27 mouse cellular contexts compared by ENCODE assay signal in genomic region chr11:29826001-29826400, GRCm38 (mm10). TPM values are rescaled to one million over a fixed set of nuclear protein-coding genes. Genes with fewer than 3 reads are reported as not detected.
DNase-seq lines count a peak whose midpoint lies in the region; ATAC-seq and TF ChIP-seq lines count a peak whose summit lies in the region.
"Had no signal": no experiment of that assay in that cellular context is flagged by ENCODE, and none has a peak within 500 bp of the region (broad histone marks: within the 10 kb centered on the region; RNA-seq: fewer than 3 reads in every experiment).

No protein-coding gene starts in this region.

- intact Hi-C loops in heart, postnatal 10 days (cut with DNase I) = no loop called here

- TF ChIP-seq EP300 in lung, postnatal 0 days (IDR thresholded peaks at IDR 0.05) = no peak

- no peaks in the 10 kb centered on the region for H3K36me3 ChIP-seq in heart, embryonic 10.5 days
- no peaks in the 10 kb centered on the region for H3K36me3 ChIP-seq in lung, postnatal 0 days (ENCODE audit: insufficient read depth, low read length)
- H3K36me3 ChIP-seq: G1E; limb, embryonic 13.5 days; midbrain, embryonic 12.5 days; neural tube, embryonic 12.5 days had no signal

- ATAC-seq in lung, postnatal 0 days = no peak
- ATAC-seq: Patski had no signal

- no peaks in the 10 kb centered on the region for H3K9me3 ChIP-seq in heart, embryonic 10.5 days
- H3K9me3 ChIP-seq in lung, postnatal 0 days (ENCODE audit: low read length) = no peaks in the 10 kb centered on the region
- H3K9me3 ChIP-seq: forebrain, embryonic 13.5 days; G1E; limb, embryonic 13.5 days; midbrain, embryonic 12.5 days; neural tube, embryonic 12.5 days had no signal

- H3K27ac ChIP-seq in heart, embryonic 10.5 days = peak overlapping the region; percentile 60; the same call in 1 of the 2 replicates
- peak overlapping the region; percentile 36; the same call in 1 of the 2 replicates for H3K27ac ChIP-seq in layer of hippocampus, adult 2 months
- no peak overlapping the region for H3K27ac ChIP-seq in lung, postnatal 0 days (ENCODE audit: low read length)
- H3K27ac ChIP-seq: forebrain, embryonic 13.5 days; limb, embryonic 13.5 days; midbrain, embryonic 12.5 days; neural tube, embryonic 12.5 days; stomach, postnatal 0 days had no signal

- H3K27me3 ChIP-seq in heart, embryonic 10.5 days (ENCODE audit: insufficient read depth, poor library complexity, severe bottlenecking) = peaks cover 35% of the 10 kb centered on the region
- H3K27me3 ChIP-seq in lung, postnatal 0 days (replicated peaks; ENCODE audit: insufficient read depth, low read length) = no peaks in the 10 kb centered on the region
- H3K27me3 ChIP-seq: Patski had no signal

- H3K4me2 ChIP-seq in lung, postnatal 0 days (replicated peaks; ENCODE audit: low read depth, low read length) = no peak overlapping the region
- H3K4me2 ChIP-seq: forebrain, embryonic 13.5 days; midbrain, embryonic 12.5 days had no signal

- no peak overlapping the region for H3K4me3 ChIP-seq in heart, embryonic 10.5 days
- no peak overlapping the region for H3K4me3 ChIP-seq in layer of hippocampus, adult 2 months
- H3K4me3 ChIP-seq in lung, postnatal 0 days (ENCODE audit: low read depth, low read length) = no peak overlapping the region
- H3K4me3 ChIP-seq: forebrain, embryonic 13.5 days; midbrain, embryonic 12.5 days; myocyte; neural tube, embryonic 12.5 days had no signal

- H3K9ac ChIP-seq in lung, postnatal 0 days (replicated peaks; ENCODE audit: low read depth) = no peak overlapping the region
- H3K9ac ChIP-seq: forebrain, embryonic 13.5 days; limb, embryonic 13.5 days; midbrain, embryonic 12.5 days; neural tube, embryonic 12.5 days had no signal

- no peak for TF ChIP-seq CTCF in layer of hippocampus, adult 2 months (conservative IDR thresholded peaks at IDR 0.05)
- TF ChIP-seq CTCF in lung, postnatal 0 days (IDR thresholded peaks at IDR 0.05) = no peak

- WGBS in heart, embryonic 10.5 days = 90% methylated on average over 1 of the region's 1 CpGs
- 60% methylated on average over 1 of the region's 1 CpGs for WGBS in lung, postnatal 0 days
- WGBS in large intestine, adult 2 months = 45% methylated on average over 1 of the region's 1 CpGs

- DNase-seq in heart, embryonic 10.5 days (ENCODE audit: low spot score) = no peak
- DNase-seq in heart, postnatal 10 days = no peak
- DNase-seq in layer of hippocampus, adult 2 months (ENCODE audit: low spot score in 2 of 2) = no peak
- no peak for DNase-seq in layer of hippocampus, adult 9-11 months
- peak; percentile 42 for DNase-seq in lung, postnatal 36 days
- DNase-seq in lung, postnatal 0 days (ENCODE audit: low spot score) = no peak
- peak; percentile 32 for DNase-seq in large intestine, adult 2 months (ENCODE audit: low read depth, low spot score)
- DNase-seq: adrenal gland, postnatal 14 days; cerebellum, adult 11 months; cerebellum, adult 9-10 months; cerebellum, postnatal 36 days; gastrocnemius, postnatal 10 days; kidney, adult 11 months; kidney, postnatal 14 days; right cerebral cortex, adult 18-20 months; right cerebral cortex, postnatal 4 days; thymus, postnatal 4 days had no signal

- H3K4me1 ChIP-seq in heart, embryonic 10.5 days = peaks cover 24% of the 10 kb centered on the region
- no peaks in the 10 kb centered on the region for H3K4me1 ChIP-seq in lung, postnatal 0 days (ENCODE audit: insufficient read depth, low read depth, low read length)
- H3K4me1 ChIP-seq: forebrain, embryonic 13.5 days; midbrain, embryonic 12.5 days; neural tube, embryonic 12.5 days had no signal

RNA-seq across cellular contexts. Expression of gene 4931440F15Rik, which starts 0.5 kb away (rescaled TPM):
- polyA plus RNA-seq in heart, embryonic 10.5 days (2016; fragmentation: Nextera tagmentation; extraction: Ambion mirVana) = 0.39 and 0.45 TPM in 2 replicates
- total RNA-seq in heart, postnatal 10 days (2021) = 1 to 10 TPM; 1.5 to 1.8 TPM
- total RNA-seq in layer of hippocampus, adult 2 months (2021) = 1 to 10 TPM; 2.4 to 3.1 TPM
- polyA plus RNA-seq in lung, postnatal 0 days (2015; fragmentation: Nextera tagmentation; extraction: Ambion mirVana) = 0.04 and 0.07 TPM in 2 replicates
- polyA plus RNA-seq in large intestine, adult 2 months (2012; rRNA removed) = 0.04 and 0.25 TPM in 2 replicates
- total RNA-seq: hematopoietic stem cell, adult 5-6 weeks; megakaryocyte progenitor cell, adult 5-6 weeks had no signal
- polyA plus RNA-seq: G1E had no signal

Comparison
In these comparisons a context has a peak if more than half of its experiments do, and no peak if none do; other contexts are left out.
1. DNase-seq: peak in lung, postnatal 36 days (single experiment) and large intestine, adult 2 months (single experiment); none in heart, embryonic 10.5 days (single experiment), heart, postnatal 10 days (0 of 2), layer of hippocampus, adult 2 months (0 of 2), layer of hippocampus, adult 9-11 months (single experiment) and lung, postnatal 0 days (single experiment).